Mouse (Mus musculus) C2C12 (cell line): ENCODE results near the gene Muc20.

ENCODE experiments used
- CTCF ChIP-seq: IDR thresholded peaks from one replicate; pipeline ENCODE4 v1.5.1; 2011; ENCODE audit not compliant: control insufficient read depth, insufficient read depth, insufficient read length
- MAX ChIP-seq: IDR thresholded peaks from one replicate; pipeline ENCODE4 v1.6.1; 2011; ENCODE audit warnings: mild to moderate bottlenecking, control low read depth
- MYOD1 ChIP-seq: IDR thresholded peaks from one replicate; pipeline ENCODE4 v1.6.1; 2011; ENCODE audit warnings: low read depth; ENCODE audit not compliant: control insufficient read depth, insufficient read length

DNA sequence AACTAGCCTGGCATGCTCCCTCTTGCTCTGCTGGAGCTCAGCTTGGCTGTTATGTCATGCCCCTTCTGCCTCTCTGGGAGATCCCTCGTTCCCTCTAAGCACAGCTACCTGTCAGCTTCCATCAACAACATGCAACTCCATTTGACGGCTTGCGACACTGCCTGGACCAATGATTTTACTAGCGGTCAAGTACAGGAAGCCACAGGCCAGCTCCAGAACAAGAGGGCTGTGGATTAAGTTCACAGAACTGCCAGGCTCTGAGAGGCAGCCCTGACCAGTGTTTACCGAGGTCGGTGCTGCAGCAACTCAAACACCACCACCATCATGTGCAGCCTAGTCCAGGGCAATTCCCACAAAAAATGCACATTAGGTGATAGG, 25.2 kb upstream of the Muc20 start:
- TF ChIP-seq CTCF (no peak), MYOD1 (no peak), MAX (no peak)
